Mouse (Mus musculus) CH12.LX (cell line): ENCODE results near the gene Gm45785. TPM values are rescaled to one million over a fixed set of nuclear protein-coding genes. Genes with fewer than 3 reads are reported as not detected.

ENCODE experiments used
- DNase-seq: peaks from one replicate; pipeline ENCODE4 v3.0.0-alpha.2; 2013; ENCODE audit errors: extremely low read depth
- H3K27ac ChIP-seq: 2 replicates; pipeline ENCODE4 v1.5.1; 2012; ENCODE audit warnings: low read depth, mild to moderate bottlenecking, control low read depth, moderate library complexity; ENCODE audit not compliant: insufficient read depth
- H3K27me3 ChIP-seq: replicated peaks from 2 replicates; pipeline ENCODE3; 2012; ENCODE audit warnings: inconsistent platforms
- H3K36me3 ChIP-seq, 2 experiments: replicated peaks in 1 of 2; 2 replicates each; pipeline versions ENCODE3 to v1.6.1; 2012; ENCODE audit warnings: inconsistent platforms in 1 of 2, low read length in 1 of 2, mild to moderate bottlenecking in 1 of 2, mixed read lengths in 1 of 2, moderate library complexity in 1 of 2; ENCODE audit not compliant: control insufficient read depth in 1 of 2, insufficient read depth in 1 of 2
- H3K4me1 ChIP-seq, 2 experiments: 2 replicates each; pipeline ENCODE4 v1.6.1; 2012; ENCODE audit warnings: inconsistent platforms in 1 of 2, moderate library complexity in 1 of 2; ENCODE audit not compliant: insufficient read depth in 2 of 2, control insufficient read depth in 1 of 2
- H3K4me2 ChIP-seq: 2 replicates; pipeline ENCODE4 v1.6.1; 2012; ENCODE audit warnings: low read depth, mild to moderate bottlenecking, control low read depth; ENCODE audit not compliant: poor library complexity, insufficient read depth, severe bottlenecking
- H3K4me3 ChIP-seq, 3 experiments: fragments of 150-350 bp in 1 of 3; sonication (generic) in 1 of 3; replicated peaks in 1 of 3; 2 replicates each; pipeline versions ENCODE3 to v1.5.1; 2011 to 2012; ENCODE audit warnings: low read depth in 2 of 3, low read length in 2 of 3, mild to moderate bottlenecking in 2 of 3, moderate library complexity in 2 of 3, control low read depth in 1 of 3, improper control_type of control experiment in 1 of 3, inconsistent platforms in 1 of 3, mixed read lengths in 1 of 3; ENCODE audit not compliant: poor library complexity in 1 of 3
- H3K79me2 ChIP-seq: replicated peaks from 2 replicates; pipeline ENCODE4 v1.6.1; 2012; ENCODE audit warnings: mild to moderate bottlenecking, moderate library complexity; ENCODE audit not compliant: control insufficient read depth, poor library complexity, insufficient read depth, severe bottlenecking; ENCODE audit errors: extremely low read depth
- H3K9ac ChIP-seq: 2 replicates; pipeline ENCODE4 v1.6.1; 2012; ENCODE audit warnings: low read depth, mild to moderate bottlenecking, control low read depth, moderate library complexity; ENCODE audit not compliant: insufficient read depth
- H3K9me3 ChIP-seq: replicated peaks from 2 replicates; pipeline ENCODE3; 2012; ENCODE audit warnings: low read length, inconsistent platforms, mixed read lengths
- BHLHE40 ChIP-seq: IDR thresholded peaks from 2 replicates; pipeline ENCODE4 v1.6.1; 2011; ENCODE audit warnings: mild to moderate bottlenecking, low read depth, low read length, improper control_type of control experiment
- CHD1 ChIP-seq: IDR thresholded peaks from 2 replicates; pipeline ENCODE4 v1.6.1; 2012; ENCODE audit warnings: low read depth, low read length, improper control_type of control experiment, inconsistent platforms
- CHD2 ChIP-seq: IDR thresholded peaks from 2 replicates; pipeline ENCODE4 v1.6.1; 2011; ENCODE audit warnings: low read length, improper control_type of control experiment
- CTCF ChIP-seq, 2 experiments: IDR thresholded peaks in 1 of 2; conservative IDR thresholded peaks in 1 of 2; 2 replicates each; pipeline ENCODE4 v1.5.1; 2011 to 2012; ENCODE audit warnings: low read depth in 2 of 2, low read length in 2 of 2, improper control_type of control experiment in 1 of 2, inconsistent platforms in 1 of 2, mild to moderate bottlenecking in 1 of 2, moderate library complexity in 1 of 2
- GABPA ChIP-seq: IDR thresholded peaks from 2 replicates; pipeline ENCODE4 v1.6.1; 2012; ENCODE audit warnings: low read depth, low read length, improper control_type of control experiment, inconsistent platforms; ENCODE audit not compliant: insufficient replicate concordance
- IRF4 ChIP-seq: IDR thresholded peaks from 2 replicates; pipeline ENCODE4 v1.6.1; 2014; ENCODE audit warnings: low read depth, mild to moderate bottlenecking, inconsistent platforms, low read length, improper control_type of control experiment
- JUN ChIP-seq: IDR thresholded peaks from 2 replicates; pipeline ENCODE4 v1.6.1; 2011; ENCODE audit warnings: low read depth, mild to moderate bottlenecking, low read length, improper control_type of control experiment, moderate library complexity; ENCODE audit not compliant: insufficient read depth
- KAT2A ChIP-seq: IDR thresholded peaks from 2 replicates; pipeline ENCODE4 v1.6.1; 2012; ENCODE audit warnings: low read length, improper control_type of control experiment, inconsistent platforms; ENCODE audit not compliant: insufficient replicate concordance
- MAX ChIP-seq: IDR thresholded peaks from 2 replicates; pipeline ENCODE4 v1.6.1; 2011; ENCODE audit warnings: low read length, improper control_type of control experiment
- MEF2A ChIP-seq: IDR thresholded peaks from 2 replicates; pipeline ENCODE4 v1.6.1; 2014; ENCODE audit warnings: low read depth, mild to moderate bottlenecking, inconsistent platforms, low read length, improper control_type of control experiment, borderline replicate concordance
- MXI1 ChIP-seq: IDR thresholded peaks from 2 replicates; pipeline ENCODE4 v1.6.1; 2011; ENCODE audit warnings: mild to moderate bottlenecking, low read depth, low read length, improper control_type of control experiment
- MYC ChIP-seq: IDR thresholded peaks from 2 replicates; pipeline ENCODE4 v1.6.1; 2011; ENCODE audit warnings: low read depth, mild to moderate bottlenecking, improper control_type of control experiment, low read length
- NELFE ChIP-seq: IDR thresholded peaks from 2 replicates; pipeline ENCODE4 v1.6.1; 2011; ENCODE audit warnings: low read depth, low read length, improper control_type of control experiment
- POLR2A ChIP-seq: IDR thresholded peaks from 2 replicates; pipeline ENCODE4 v1.6.1; 2011; ENCODE audit warnings: low read depth, mild to moderate bottlenecking, improper control_type of control experiment, low read length
- POLR2AphosphoS2 ChIP-seq: IDR thresholded peaks from 2 replicates; pipeline ENCODE4 v1.6.1; 2011; ENCODE audit warnings: low read depth, low read length, improper control_type of control experiment
- RAD21 ChIP-seq: IDR thresholded peaks from 2 replicates; pipeline ENCODE4 v1.6.1; 2011; ENCODE audit warnings: low read depth, mild to moderate bottlenecking, low read length, improper control_type of control experiment, moderate library complexity
- RCOR1 ChIP-seq: conservative IDR thresholded peaks from 2 replicates; pipeline ENCODE4 v1.6.1; 2012; ENCODE audit warnings: low read depth, mild to moderate bottlenecking, inconsistent platforms, low read length, improper control_type of control experiment
- SMC3 ChIP-seq: IDR thresholded peaks from 2 replicates; pipeline ENCODE4 v1.6.1; 2011; ENCODE audit warnings: low read depth, low read length, improper control_type of control experiment
- TBP ChIP-seq: conservative IDR thresholded peaks from 2 replicates; pipeline ENCODE4 v1.6.1; 2011; ENCODE audit warnings: low read depth, low read length, improper control_type of control experiment
- ZC3H11A ChIP-seq: IDR thresholded peaks from 2 replicates; pipeline ENCODE4 v1.6.1; 2012; ENCODE audit warnings: low read depth, mild to moderate bottlenecking, inconsistent platforms, low read length, improper control_type of control experiment
- ZMIZ1 ChIP-seq: IDR thresholded peaks from 2 replicates; pipeline ENCODE4 v1.6.1; 2012; ENCODE audit warnings: low read depth, mild to moderate bottlenecking, inconsistent platforms, low read length, improper control_type of control experiment
- dilution Hi-C: fragments of 300-500 bp; cut with MboI; formaldehyde crosslinking; loops from 2 replicates; pipeline ENCODE4 v1.14.3; 2020; ENCODE audit warnings: low sequenced_read_pairs; ENCODE audit not compliant: extremely low pct_unique_long_range_greater_than_20kb, extremely low pct_ligation_motif_present
- in situ Hi-C: fragments of 300-500 bp; cut with MboI; formaldehyde crosslinking; loops from 3 replicates; pipeline ENCODE4 v1.14.3; 2019; ENCODE audit warnings: low sequenced_read_pairs, low pct_ligation_motif_present, low pct_unique_long_range_greater_than_20kb, mixed read lengths
- polyA plus RNA-seq: library from polyadenylated mRNA; unstranded; fragments of >175 nt; gene quantifications from 2 replicates; pipeline ENCODE4 v1.2.1, GENCODE M21; 2012; ENCODE audit warnings: low read depth; ENCODE audit not compliant: insufficient read length
- total RNA-seq, 2 experiments: library from RNA; depleted of rRNA; stranded (reverse); fragments of 300-350 nt in 1 of 2; fragments of >200 nt in 1 of 2; gene quantifications; 2 replicates each; pipeline ENCODE4 v1.2.3; 2012 to 2014

The Gm45785 gene
- total and polyA plus RNA-seq, 3 experiments, result not detected

- H3K9ac ChIP-seq, result no peak overlapping the region
- peak; percentile 12 for DNase-seq
- dilution Hi-C loops (no loop called here), in situ Hi-C loops (no loop called here)
- no peak overlapping the region for H3K27ac ChIP-seq
- H3K9me3 ChIP-seq, result peaks cover 3% of the 10 kb centered on the region
- peaks cover 72% of the 10 kb centered on the region for H3K27me3 ChIP-seq
- H3K79me2 ChIP-seq, result no peaks in the 10 kb centered on the region
- H3K4me2 ChIP-seq, result no peak overlapping the region
- no peaks in the 10 kb centered on the region for H3K4me1 ChIP-seq
- TF ChIP-seq CTCF (conservative IDR thresholded peaks at IDR 0.05 in 1 of 2, IDR thresholded peaks at IDR 0.05 in 1 of 2; ENCODE audit: low read depth in 2 of 2, low read length in 2 of 2) (peak in 1 of 2 experiments; percentile 45; a peak in 2 of 4 replicates), MYC (no peak), SMC3 (peak; percentile 18; the same call in 1 of the 2 replicates), JUN (no peak), RAD21 (peak; percentile 2)
- H3K36me3 ChIP-seq, result no peaks in the 10 kb centered on the region
- no peak overlapping the region for H3K4me3 ChIP-seq
Observed at GRCm38 (mm10) chr7:140810496-140810895, 45.6 kb downstream of the Gm45785 start.

- in situ Hi-C loops (no loop called here), dilution Hi-C loops (no loop called here)
- no peaks in the 10 kb centered on the region for H3K36me3 ChIP-seq
- H3K27me3 ChIP-seq, result peaks cover 78% of the 10 kb centered on the region
- peak; percentile 72 for TF ChIP-seq RAD21
- peak; percentile 57 to 98 for TF ChIP-seq CTCF (conservative IDR thresholded peaks at IDR 0.05 in 1 of 2, IDR thresholded peaks at IDR 0.05 in 1 of 2; ENCODE audit: low read depth in 2 of 2, low read length in 2 of 2)
- TF ChIP-seq SMC3, result peak; percentile 56
- TF ChIP-seq MAX, result no peak
- H3K27ac ChIP-seq, result no peak overlapping the region
- no peaks in the 10 kb centered on the region for H3K9me3 ChIP-seq
- H3K79me2 ChIP-seq, result no peaks in the 10 kb centered on the region
- H3K4me2 ChIP-seq, result no peak overlapping the region
- H3K4me3 ChIP-seq, result no peak overlapping the region
- H3K4me1 ChIP-seq, result no peaks in the 10 kb centered on the region
- H3K9ac ChIP-seq, result no peak overlapping the region
- DNase-seq, result peak; percentile 61
Observed at GRCm38 (mm10) chr7:140805704-140806103, 50.4 kb downstream of the Gm45785 start.

GRCm38 (mm10) chr7:140802629-140803028 is 53.5 kb downstream of the Gm45785 start:
- Histone ChIP-seq H3K27ac (no peak overlapping the region), H3K27me3 (peaks cover 95% of the 10 kb centered on the region), H3K9ac (no peak overlapping the region), H3K4me3 (no peak overlapping the region), H3K9me3 (no peaks in the 10 kb centered on the region), H3K4me2 (no peak overlapping the region), H3K4me1 (no peaks in the 10 kb centered on the region), H3K36me3 (no peaks in the 10 kb centered on the region), H3K79me2 (no peaks in the 10 kb centered on the region)
- in situ Hi-C loops, result no loop called here
- no peak for TF ChIP-seq IRF4
- no peak for TF ChIP-seq MXI1
- TF ChIP-seq TBP, result no peak
- no peak for TF ChIP-seq CHD1
- TF ChIP-seq CTCF (conservative IDR thresholded peaks at IDR 0.05 in 1 of 2, IDR thresholded peaks at IDR 0.05 in 1 of 2; ENCODE audit: low read depth in 2 of 2, low read length in 2 of 2), result no peak
- no peak for TF ChIP-seq ZC3H11A
- TF ChIP-seq MEF2A, result no peak
- TF ChIP-seq SMC3, result no peak
- no peak for TF ChIP-seq POLR2AphosphoS2
- no peak for TF ChIP-seq KAT2A
- no peak for TF ChIP-seq MAX
- no peak for TF ChIP-seq ZMIZ1
- no peak for TF ChIP-seq POLR2A
- no peak for TF ChIP-seq CHD2
- no peak for TF ChIP-seq RCOR1
- TF ChIP-seq RAD21, result no peak
- TF ChIP-seq MYC, result no peak
- TF ChIP-seq NELFE, result no peak
- TF ChIP-seq BHLHE40, result no peak
- TF ChIP-seq GABPA, result no peak
- no peak for DNase-seq
- dilution Hi-C loops, result no loop called here
